ENCODE assay signal across 20 mouse cellular contexts in genomic region chr4:102585541-102585940, GRCm38 (mm10).
DNase-seq lines count a peak whose midpoint lies in the region; ATAC-seq and TF ChIP-seq lines count a peak whose summit lies in the region.
"Had no signal": no experiment of that assay in that cellular context is flagged by ENCODE, and none has a peak within 500 bp of the region (broad histone marks: within the 10 kb centered on the region; RNA-seq: fewer than 3 reads in every experiment).

No protein-coding gene starts in this region.

- H3K27me3 ChIP-seq in kidney, adult 2 months (replicated peaks; ENCODE audit: control insufficient read depth, insufficient read depth, low read length), result no peaks in the 10 kb centered on the region
- H3K27me3 ChIP-seq in liver, postnatal 0 days (ENCODE audit: insufficient read depth, low read length), result no peaks in the 10 kb centered on the region
- H3K27me3 ChIP-seq in hindbrain, embryonic 11.5 days (ENCODE audit: control insufficient read depth, insufficient read depth, low read length), result no peaks in the 10 kb centered on the region
- H3K27me3 ChIP-seq: embryonic facial prominence, embryonic 15.5 days; heart, embryonic 12.5 days; hindbrain, embryonic 12.5 days had no signal

- 17% methylated on average over 4 of the region's 4 CpGs for WGBS in kidney, adult 2 months
- 48% methylated on average over 4 of the region's 4 CpGs for WGBS in liver, postnatal 0 days (ENCODE audit: insufficient replicate concordance)
- WGBS in hindbrain, embryonic 11.5 days, result 50% methylated on average over 3 of the region's 4 CpGs

- H3K4me2 ChIP-seq in liver, postnatal 0 days (ENCODE audit: low read depth, low read length), result no peak overlapping the region
- no peak overlapping the region for H3K4me2 ChIP-seq in hindbrain, embryonic 11.5 days (replicated peaks; ENCODE audit: low read depth, low read length)
- H3K4me2 ChIP-seq: embryonic facial prominence, embryonic 15.5 days; heart, embryonic 12.5 days; hindbrain, embryonic 12.5 days had no signal

- no peaks in the 10 kb centered on the region for H3K9me3 ChIP-seq in liver, postnatal 0 days (ENCODE audit: low read length)
- H3K9me3 ChIP-seq in hindbrain, embryonic 11.5 days (ENCODE audit: control insufficient read depth, low read length), result no peaks in the 10 kb centered on the region
- H3K9me3 ChIP-seq: embryonic facial prominence, embryonic 15.5 days; forebrain, embryonic 10.5 days; heart, embryonic 12.5 days; hindbrain, embryonic 12.5 days had no signal

- H3K4me1 ChIP-seq in kidney, adult 2 months (ENCODE audit: control insufficient read depth, insufficient read depth, low read length), result peaks cover 14% of the 10 kb centered on the region; the same call in 1 of the 2 replicates
- peaks cover 35% of the 10 kb centered on the region for H3K4me1 ChIP-seq in liver, postnatal 0 days (ENCODE audit: insufficient read depth)
- H3K4me1 ChIP-seq in brown adipose tissue, adult 24 weeks (ENCODE audit: control insufficient read depth, insufficient read depth, insufficient read length, low read length), result peaks cover 25% of the 10 kb centered on the region
- no peaks in the 10 kb centered on the region; the same call in 1 of the 2 replicates for H3K4me1 ChIP-seq in hindbrain, embryonic 11.5 days (replicated peaks; ENCODE audit: control insufficient read depth, insufficient read depth, low read length)

- no peak overlapping the region for H3K9ac ChIP-seq in liver, postnatal 0 days (replicated peaks)
- H3K9ac ChIP-seq in hindbrain, embryonic 11.5 days (ENCODE audit: low read depth, low read length), result no peak overlapping the region
- H3K9ac ChIP-seq: embryonic facial prominence, embryonic 15.5 days; heart, embryonic 12.5 days; hindbrain, embryonic 12.5 days had no signal

- DNase-seq in kidney, adult 2 months, result no peak
- DNase-seq in kidney, postnatal 10 days, result no peak
- no peak for DNase-seq in liver, postnatal 0 days
- no peak for DNase-seq in liver
- DNase-seq in hindbrain, embryonic 11.5 days (ENCODE audit: low spot score), result no peak
- DNase-seq: adrenal gland, adult 2 months; cerebellum, postnatal 14 days; embryo, embryonic 11 days; gastrocnemius, postnatal 14 days; layer of hippocampus, postnatal 36 days; left cerebral cortex, postnatal 4 days; thymus, postnatal 14 days had no signal

- no peak for TF ChIP-seq POLR2A in kidney, adult 2 months (IDR thresholded peaks at IDR 0.05; ENCODE audit: low read depth, low read length)

- H3K4me3 ChIP-seq in kidney, adult 2 months (ENCODE audit: insufficient read depth, low read depth, low read length), result no peak overlapping the region
- H3K4me3 ChIP-seq in liver, postnatal 0 days (ENCODE audit: low read depth, low read length), result no peak overlapping the region
- H3K4me3 ChIP-seq in brown adipose tissue, adult 24 weeks (ENCODE audit: insufficient read depth, low read depth, low read length), result peak overlapping the region; percentile 30
- H3K4me3 ChIP-seq in hindbrain, embryonic 11.5 days (ENCODE audit: low read depth, low read length), result no peak overlapping the region
- H3K4me3 ChIP-seq: embryonic facial prominence, embryonic 15.5 days; forebrain, embryonic 10.5 days; heart, embryonic 12.5 days; hindbrain, embryonic 12.5 days had no signal

- ATAC-seq in liver, postnatal 0 days, result no peak
- ATAC-seq in CD4-positive, CD25-positive, alpha-beta regulatory T cell, adult 4 months, result peak; percentile 33
- ATAC-seq in hindbrain, embryonic 11.5 days (ENCODE audit: low FRiP score), result no peak
- ATAC-seq: inflammation-experienced regulatory T-cells, adult 6 months; midbrain, embryonic 16.5 days had no signal

- no peak for TF ChIP-seq EP300 in liver, postnatal 0 days (IDR thresholded peaks at IDR 0.05; ENCODE audit: low read depth)

- TF ChIP-seq CTCF in kidney, adult 2 months (conservative IDR thresholded peaks at IDR 0.05; ENCODE audit: insufficient read depth, insufficient read length, low read depth, low read length), result no peak
- TF ChIP-seq CTCF in liver, postnatal 0 days (IDR thresholded peaks at IDR 0.05; ENCODE audit: low read depth), result no peak

- no peaks in the 10 kb centered on the region for H3K36me3 ChIP-seq in kidney, adult 2 months (ENCODE audit: control insufficient read depth, insufficient read depth, low read length)
- H3K36me3 ChIP-seq in liver, postnatal 0 days (replicated peaks; ENCODE audit: insufficient read depth, low read length), result no peaks in the 10 kb centered on the region
- no peaks in the 10 kb centered on the region for H3K36me3 ChIP-seq in hindbrain, embryonic 11.5 days (ENCODE audit: control insufficient read depth, insufficient read depth, low read length)
- H3K36me3 ChIP-seq: embryonic facial prominence, embryonic 15.5 days; forebrain, embryonic 10.5 days; hindbrain, embryonic 12.5 days had no signal

- H3K27ac ChIP-seq in kidney, adult 2 months (ENCODE audit: insufficient read depth, low read depth, low read length), result peak overlapping the region; percentile 98
- H3K27ac ChIP-seq in liver, postnatal 0 days (ENCODE audit: low read depth), result peak overlapping the region; percentile 66; the same call in 1 of the 2 replicates
- H3K27ac ChIP-seq in brown adipose tissue, adult 24 weeks (replicated peaks; ENCODE audit: low read depth, low read length), result peak overlapping the region; percentile 98
- H3K27ac ChIP-seq in hindbrain, embryonic 11.5 days (ENCODE audit: low read depth, low read length), result no peak overlapping the region
- H3K27ac ChIP-seq: embryonic facial prominence, embryonic 15.5 days; forebrain, embryonic 10.5 days; hindbrain, embryonic 12.5 days had no signal
